Mouse (Mus musculus): ENCODE results near the gene Mras. TPM values are rescaled to one million over a fixed set of nuclear protein-coding genes. Genes with fewer than 3 reads are reported as not detected.

Mras gene
- polyA plus RNA-seq, 1 experiment from 2014 or later = 11.9 TPM

DNA sequence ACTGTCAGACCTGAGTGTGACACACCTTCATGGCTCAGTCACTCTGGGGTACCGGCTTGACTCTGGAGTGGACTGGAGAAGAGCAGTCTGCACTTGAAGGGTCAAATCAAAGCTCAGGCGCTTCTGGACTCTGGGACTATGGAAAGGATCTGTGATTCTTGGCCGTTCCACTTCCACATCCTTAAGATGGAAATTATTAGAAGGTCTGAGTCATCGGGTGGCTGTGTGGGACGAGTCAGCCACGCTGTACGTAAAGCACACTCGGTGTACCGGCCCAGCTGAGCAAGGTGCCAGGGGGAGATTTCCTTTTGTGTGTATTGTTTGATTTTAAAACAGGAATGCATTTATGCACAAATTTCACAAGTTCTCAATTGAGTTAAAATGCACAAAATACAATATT is 75.2 kb downstream of the Mras start:
- no peak for DNase-seq (ENCODE audit: low spot score)

GRCm38 (mm10) chr9:99359012-99359411 is 78.2 kb downstream of the Mras start:
- no peak for DNase-seq (ENCODE audit: low spot score)

GRCm38 (mm10) chr9:99357921-99358692 is 79.1 kb downstream of the Mras start, which contains the start of gene Esyt3:
TSS of gene Esyt3 (minus strand) at chr9:99358557.
- DNase-seq (ENCODE audit: low spot score) = no peak

DNA sequence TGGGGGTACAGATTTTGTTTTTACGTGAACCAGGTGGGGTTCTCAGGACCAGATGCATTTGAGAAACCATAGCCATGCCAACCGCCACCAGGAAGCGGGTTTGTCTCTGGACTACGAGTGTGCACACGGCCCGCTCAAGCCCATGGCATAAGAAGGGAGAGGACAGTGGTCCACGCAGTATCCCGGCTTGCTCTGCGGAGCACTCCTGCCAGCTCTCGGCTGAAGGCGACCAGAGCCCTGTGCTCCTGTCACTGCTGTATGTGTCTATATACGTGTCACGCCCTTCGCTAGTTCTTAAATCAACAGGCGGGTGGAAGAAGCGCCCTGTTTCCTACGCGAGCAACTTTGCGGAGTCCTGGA is 79.6 kb downstream of the Mras start:
- DNase-seq (ENCODE audit: low spot score) = no peak

DNA sequence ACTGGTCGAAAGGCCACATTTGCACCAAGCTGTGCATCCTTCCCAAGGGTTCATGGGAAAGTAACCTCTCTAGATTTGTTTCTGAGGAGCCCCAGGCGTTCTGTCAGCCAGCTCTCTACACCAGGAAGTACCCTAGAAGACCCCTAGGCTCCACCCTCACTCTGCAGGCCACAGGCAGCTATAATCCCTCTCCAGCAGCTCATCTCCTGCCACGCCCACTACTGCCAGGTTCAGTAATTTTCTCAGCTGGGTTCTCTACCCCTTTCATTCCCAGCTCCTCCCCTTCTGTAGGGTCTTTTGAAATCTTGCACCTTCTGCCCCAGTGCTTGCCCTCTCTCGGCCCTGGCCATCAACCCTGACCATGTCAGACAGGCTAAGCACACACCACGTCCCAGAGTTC is 81.2 kb downstream of the Mras start:
- DNase-seq (ENCODE audit: low spot score) = no peak

- DNase-seq (ENCODE audit: low spot score) = no peak
Measured at GRCm38 (mm10) chr9:99354796-99355195, 82.4 kb downstream of the Mras start.

GRCm38 (mm10) chr9:99353390-99353789 is 83.8 kb downstream of the Mras start:
- no peak for DNase-seq (ENCODE audit: low spot score)

GRCm38 (mm10) chr9:99352964-99353363 is 84.2 kb downstream of the Mras start:
- no peak for DNase-seq (ENCODE audit: low spot score)

GRCm38 (mm10) chr9:99345351-99345792 is 91.8 kb downstream of the Mras start:
- no peak for DNase-seq (ENCODE audit: low spot score)

- no peak for DNase-seq (ENCODE audit: low spot score)
Measured at GRCm38 (mm10) chr9:99341600-99341999, 95.6 kb downstream of the Mras start.

- no peak for DNase-seq (ENCODE audit: low spot score)
Measured at GRCm38 (mm10) chr9:99340126-99340525, 97.1 kb downstream of the Mras start.

DNA sequence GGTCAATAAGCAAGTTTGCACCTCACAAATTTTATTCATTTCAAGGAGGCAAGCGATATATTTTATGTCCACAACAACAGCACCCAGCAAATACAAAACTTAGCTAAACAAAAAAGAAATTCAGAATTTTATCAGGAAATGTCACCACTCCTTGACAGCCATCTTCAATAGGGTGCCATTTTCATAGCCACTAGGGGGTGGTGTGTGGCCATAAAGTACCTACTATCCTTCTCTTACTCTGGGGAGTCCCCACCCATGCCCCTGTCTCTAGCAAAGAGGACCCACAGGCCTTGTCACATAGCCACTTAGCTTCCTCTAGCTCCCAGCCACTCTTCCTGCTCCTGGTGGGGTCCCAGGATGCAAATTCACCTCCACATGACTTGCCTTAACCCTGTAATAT is 98.0 kb downstream of the Mras start:
- peak; percentile 14 for DNase-seq (ENCODE audit: low spot score)

DNA sequence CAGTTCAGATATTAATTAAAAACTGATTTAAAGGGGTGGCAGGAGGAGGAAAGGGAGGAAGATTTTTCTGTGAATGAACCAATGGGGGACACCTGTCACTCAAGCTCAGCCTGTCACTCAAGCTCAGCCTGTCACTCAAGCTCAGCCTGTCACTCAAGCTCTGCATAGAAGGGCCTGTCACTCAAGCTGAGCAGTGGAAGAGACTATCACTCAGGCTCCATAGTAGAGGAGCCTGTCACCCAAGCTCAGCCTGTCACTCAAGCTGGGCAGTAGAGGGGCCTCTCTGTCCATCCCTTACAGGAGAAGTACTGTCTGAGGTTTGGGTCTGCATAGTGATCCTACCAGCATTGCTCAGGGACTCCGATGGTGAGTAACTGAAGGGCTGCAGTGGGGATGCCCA is 98.9 kb downstream of the Mras start:
- DNase-seq (ENCODE audit: low spot score) = no peak

DNA sequence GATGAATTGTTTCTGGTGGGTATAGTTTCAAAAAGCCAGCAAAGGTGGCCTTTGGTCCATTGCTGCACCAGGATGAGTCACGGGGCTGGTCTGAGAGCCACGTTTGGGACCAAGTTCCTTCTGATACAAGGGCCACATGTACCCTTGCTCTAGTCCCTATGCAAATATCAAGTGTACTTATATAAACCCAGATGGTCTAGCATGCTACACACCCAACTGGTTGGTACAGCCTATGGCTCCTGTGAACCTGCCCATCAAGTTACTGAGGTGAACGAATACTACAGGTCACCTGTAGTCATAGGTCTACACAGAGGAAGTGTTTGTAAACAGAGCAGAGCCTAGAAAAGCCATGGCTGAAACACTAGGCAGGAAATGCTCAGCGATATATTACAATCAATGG is 100.6 kb downstream of the Mras start:
- DNase-seq (ENCODE audit: low spot score) = no peak

Other genes starting within 250 kb of the Mras start
- gene Faiml, start 200.1 kb downstream of the Mras start, polyA plus RNA-seq (2015; fragmentation: Nextera tagmentation; extraction: Ambion mirVana) = not detected in 2 replicates
- 39.0 and 40.4 TPM in 2 replicates for gene Cep70, start 194.0 kb downstream of the Mras start, polyA plus RNA-seq (2015; fragmentation: Nextera tagmentation; extraction: Ambion mirVana)
- gene Esyt3, start 78.8 kb downstream of the Mras start, polyA plus RNA-seq (2015; fragmentation: Nextera tagmentation; extraction: Ambion mirVana) = 0.05 and 0.17 TPM in 2 replicates
- 0.31 and 0.73 TPM in 2 replicates for gene Nme9, start 14.1 kb upstream of the Mras start, polyA plus RNA-seq (2015; fragmentation: Nextera tagmentation; extraction: Ambion mirVana)
- gene Armc8, start 131.5 kb upstream of the Mras start, polyA plus RNA-seq (2015; fragmentation: Nextera tagmentation; extraction: Ambion mirVana) = 17.0 and 19.5 TPM in 2 replicates
- 29.8 and 38.2 TPM in 2 replicates for gene Dbr1, start 138.4 kb upstream of the Mras start, polyA plus RNA-seq (2015; fragmentation: Nextera tagmentation; extraction: Ambion mirVana)
- 0.09 TPM in 1 of 2 replicates, not detected in the other for gene A4gnt, start 175.1 kb upstream of the Mras start, polyA plus RNA-seq (2015; fragmentation: Nextera tagmentation; extraction: Ambion mirVana)
- gene Dzip1l, start 192.1 kb upstream of the Mras start, polyA plus RNA-seq (2015; fragmentation: Nextera tagmentation; extraction: Ambion mirVana) = 2.2 and 2.3 TPM in 2 replicates

All from thymus, postnatal 0 days (tissue).